Mouse (Mus musculus) gastrocnemius, postnatal 25 days (tissue): ENCODE results near the gene Slc39a13. TPM values are rescaled to one million over a fixed set of nuclear protein-coding genes. Genes with fewer than 3 reads are reported as not detected.
"Not testable (repeated sequence)": the region's sequence is repeated elsewhere in the genome, so short reads cannot be mapped to it uniquely, and the experiment has no call there.

Source experiments
- DNase-seq: peaks from one replicate; pipeline ENCODE4 v3.0.0; 2022
- total RNA-seq, 2 experiments: library from RNA; stranded (reverse); gene quantifications; 1 replicate in 1 of 2; 2 replicates in 1 of 2; pipeline ENCODE4 v1.2.3; 2021

Slc39a13 gene
- total RNA-seq, 2 experiments from 2014 or later = 21.8 to 22.5 TPM

DNA sequence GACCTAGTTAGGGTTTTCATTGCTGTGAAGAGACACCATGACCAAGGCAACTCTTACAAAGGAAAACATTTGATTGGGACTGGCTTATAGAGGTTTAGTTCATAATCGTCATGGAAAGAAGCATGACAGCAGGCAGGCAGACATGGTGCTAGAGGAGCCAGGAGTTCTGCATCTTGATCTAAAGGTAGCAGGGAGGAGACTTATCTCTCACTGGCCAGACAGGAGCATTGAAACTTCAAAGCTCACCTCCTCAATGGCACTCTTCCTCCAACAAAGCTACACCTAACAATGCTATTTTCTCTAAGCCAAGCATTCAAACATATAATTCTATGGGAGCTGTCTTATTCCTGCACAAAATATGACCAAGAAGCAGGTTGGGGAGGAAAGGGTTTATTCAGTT lies 43.7 kb downstream of the Slc39a13 start:
- no peak for DNase-seq

DNA sequence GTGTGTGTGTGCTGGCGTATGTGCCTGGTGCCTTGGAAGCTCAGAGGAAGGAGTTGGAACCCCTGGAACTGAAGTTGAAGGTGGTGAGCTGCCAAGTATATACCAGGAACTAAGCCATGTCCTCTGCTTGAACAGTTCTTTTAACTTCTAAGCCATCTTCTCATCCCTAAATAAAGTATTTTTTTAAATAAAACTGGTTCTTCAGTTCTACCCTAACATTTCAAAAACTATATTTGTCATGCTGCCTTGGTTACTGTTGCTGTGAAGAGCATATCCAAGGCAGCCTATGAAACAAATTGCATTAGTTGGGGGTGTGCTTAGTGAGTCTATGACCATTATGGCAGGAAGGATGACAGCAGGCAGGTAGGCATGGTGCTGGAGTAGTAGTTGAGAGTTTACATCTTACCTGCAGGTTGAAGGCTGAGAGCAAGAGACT lies 45.1 kb downstream of the Slc39a13 start:
- no peak for DNase-seq

DNA sequence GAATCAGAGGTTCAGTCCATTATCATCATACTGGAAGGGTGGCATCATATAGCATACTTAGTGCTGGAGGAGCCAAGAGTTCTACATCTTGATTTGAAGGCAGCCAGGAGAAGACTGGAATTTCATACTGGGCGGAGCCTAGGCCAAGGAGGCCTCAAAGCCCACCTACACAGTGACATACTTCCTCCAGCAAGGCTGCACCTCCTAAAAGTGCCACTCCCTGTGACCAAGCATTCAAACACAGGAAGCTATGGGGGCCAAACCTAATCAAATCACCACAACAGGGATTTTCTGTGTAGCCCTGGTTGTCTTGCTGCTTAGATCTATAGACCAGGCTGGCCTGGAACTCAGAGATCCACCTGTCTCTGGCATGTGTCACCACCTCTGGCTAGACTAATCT lies 46.3 kb downstream of the Slc39a13 start:
- no peak for DNase-seq

DNA sequence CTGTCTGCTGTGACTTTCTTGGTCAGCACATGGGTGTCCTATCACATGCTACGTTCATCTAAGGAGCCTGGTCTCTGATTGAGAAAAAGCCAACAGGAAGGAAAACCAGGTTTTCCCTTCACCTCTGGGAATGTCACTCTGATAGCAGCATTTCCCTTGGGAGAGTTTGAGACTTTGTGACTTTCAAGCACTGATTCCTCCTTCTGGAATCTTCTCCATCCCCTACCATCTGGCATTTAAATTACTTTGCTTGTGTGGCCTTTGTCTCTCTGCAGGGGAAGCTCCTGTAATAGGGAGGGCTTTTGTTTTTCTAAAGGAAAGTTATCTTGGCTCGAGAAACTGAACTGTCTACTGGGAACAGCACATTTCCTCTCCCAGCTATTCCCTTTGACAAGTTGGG lies 47.1 kb downstream of the Slc39a13 start:
- no peak for DNase-seq

DNA sequence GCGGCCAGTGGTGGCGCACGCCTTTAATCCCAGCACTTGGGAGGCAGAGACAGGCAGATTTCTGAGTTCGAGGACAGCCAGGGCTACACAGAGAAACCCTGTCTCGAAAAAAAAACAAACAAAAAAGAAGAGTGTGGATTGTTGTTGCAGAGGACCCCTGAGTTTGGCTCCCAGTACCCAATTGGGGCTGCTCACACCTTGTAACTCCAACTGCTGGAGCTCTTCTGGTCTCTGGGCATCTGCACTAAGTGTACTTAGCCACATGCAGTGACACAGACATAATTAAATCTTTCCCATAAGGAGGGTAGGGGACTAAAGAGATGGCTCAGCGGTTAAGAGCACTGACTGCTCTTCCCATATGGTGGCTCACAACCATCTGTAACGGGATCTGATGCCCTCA lies 48.0 kb downstream of the Slc39a13 start:
- not testable (repeated sequence) for DNase-seq

DNA sequence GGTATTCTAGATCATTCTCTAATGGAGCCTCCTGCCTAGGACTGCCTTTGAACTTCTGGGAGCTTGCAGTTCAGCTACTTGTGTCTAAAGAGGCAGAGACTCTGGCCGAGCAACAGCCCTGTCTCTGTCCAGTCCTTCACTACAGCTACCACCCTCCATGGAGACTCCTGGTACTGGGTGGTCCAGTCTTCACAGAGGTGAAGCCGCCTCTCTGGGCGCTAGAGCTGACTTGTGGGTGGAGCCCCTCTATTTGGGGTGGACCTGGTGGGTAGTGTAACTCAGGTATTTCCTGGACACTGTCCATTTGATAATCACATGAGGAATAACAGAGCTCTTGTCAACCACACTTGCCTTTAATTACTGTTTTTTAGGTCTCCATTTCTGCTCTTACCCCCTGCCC lies 50.3 kb downstream of the Slc39a13 start:
- no peak for DNase-seq

DNA sequence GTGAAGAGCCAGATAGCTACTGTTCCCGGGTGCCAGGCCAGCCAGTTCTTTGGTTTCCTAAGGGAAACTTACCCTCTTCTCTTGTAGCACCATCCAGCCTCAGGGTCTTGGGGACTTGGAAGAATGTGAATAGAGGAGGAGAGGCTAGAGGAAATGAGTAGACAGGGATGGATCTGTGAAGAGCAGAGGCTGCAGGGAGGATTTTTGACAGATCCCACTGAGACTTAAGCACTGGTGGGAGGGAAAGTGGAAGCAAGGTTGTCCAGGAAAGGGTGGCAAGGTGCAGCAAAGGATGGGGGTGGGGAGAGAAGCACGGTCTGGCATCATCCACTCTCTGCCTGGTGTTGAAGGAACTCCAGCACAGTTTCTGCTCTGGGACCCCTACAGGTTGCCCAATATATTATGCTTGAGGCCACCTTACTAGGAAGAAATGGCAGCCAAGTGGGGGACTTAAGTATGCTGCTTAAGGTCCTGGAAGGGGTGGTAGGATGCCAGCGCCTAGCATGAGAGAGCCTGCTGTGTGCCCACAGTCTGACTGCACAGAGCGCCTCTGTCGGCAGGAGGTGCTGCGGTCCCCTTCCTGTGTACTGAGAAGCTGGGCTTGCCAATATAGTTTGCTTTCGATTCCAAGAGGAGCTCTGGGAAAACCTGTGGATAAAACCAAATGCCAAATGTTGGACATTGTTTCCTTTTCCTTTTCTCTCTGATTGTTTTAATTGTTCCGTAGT lies 52.0 kb downstream of the Slc39a13 start:
- DNase-seq = no peak

DNA sequence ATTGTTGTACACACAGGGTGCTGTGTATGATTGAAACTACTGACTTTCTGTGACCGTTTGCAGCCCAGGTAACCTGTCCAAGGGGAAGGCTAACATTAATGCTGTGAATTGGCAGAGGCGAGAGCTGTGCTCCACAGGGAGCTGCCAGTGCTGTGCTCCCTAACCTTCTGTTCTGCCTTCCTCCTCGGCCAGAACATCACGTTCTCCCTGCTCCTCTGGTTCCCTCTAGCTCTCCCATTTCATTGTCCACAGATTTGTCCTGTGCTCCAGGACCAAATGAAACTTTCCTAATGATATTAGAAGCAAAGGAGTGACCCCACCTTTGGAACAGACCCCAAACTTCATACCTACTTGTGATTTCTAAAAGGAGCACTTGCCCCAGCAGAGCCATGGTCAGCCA lies 54.8 kb downstream of the Slc39a13 start:
- DNase-seq = peak; percentile 45

DNA sequence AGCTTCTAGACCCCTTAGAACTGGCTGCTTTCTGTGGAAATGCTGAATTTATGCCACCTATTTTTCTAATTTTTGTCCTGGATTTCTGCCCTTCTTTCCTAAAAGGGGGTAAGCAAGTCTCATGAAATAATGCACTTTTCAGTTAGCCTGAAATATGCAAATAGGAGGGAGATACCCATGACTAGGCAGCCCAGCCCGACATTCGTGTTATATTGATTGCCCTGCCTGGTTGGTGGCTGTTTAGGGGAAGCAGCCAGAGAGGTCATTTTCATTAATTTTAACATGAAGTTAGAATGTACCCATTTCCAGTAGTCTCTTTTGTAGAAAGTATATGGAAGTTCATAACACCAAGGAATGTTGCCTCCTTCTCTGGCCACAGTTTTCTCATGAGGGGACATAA lies 56.3 kb downstream of the Slc39a13 start:
- DNase-seq = no peak

Other genes with a start within 250 kb of the Slc39a13 start
- gene Mtch2, start 223.3 kb downstream of the Slc39a13 start, total RNA-seq = 100 to 1,000 TPM; 164 to 165 TPM
- gene C1qtnf4, start 184.6 kb downstream of the Slc39a13 start, total RNA-seq = 1 to 10 TPM; 3.2 to 4.3 TPM
- 10 to 100 TPM; 12.1 to 15.4 TPM for gene Kbtbd4, start 165.7 kb downstream of the Slc39a13 start, total RNA-seq
- gene Ndufs3, start 165.6 kb downstream of the Slc39a13 start, total RNA-seq = 100 to 1,000 TPM; 455 to 488 TPM
- gene Celf1, start 130.0 kb downstream of the Slc39a13 start, total RNA-seq = 10 to 100 TPM; 39.5 to 54.5 TPM
- 10 to 100 TPM; 23.1 to 26.0 TPM for gene Rapsn, start 34.8 kb downstream of the Slc39a13 start, total RNA-seq
- gene Psmc3, start 16.4 kb downstream of the Slc39a13 start, total RNA-seq = 100 to 1,000 TPM; 223 to 225 TPM
- 1 to 10 TPM in 1 of 2 experiments, under 1 TPM in 1; 0.95 to 1.6 TPM for gene Spi1, start 12.0 kb upstream of the Slc39a13 start, total RNA-seq
- not detected for gene Mybpc3, start 47.7 kb upstream of the Slc39a13 start, total RNA-seq
- 1 to 10 TPM; 3.6 to 3.9 TPM for gene Madd, start 113.4 kb upstream of the Slc39a13 start, total RNA-seq
- 10 to 100 TPM; 15.6 to 16.7 TPM for gene Nr1h3, start 132.4 kb upstream of the Slc39a13 start, total RNA-seq
- gene Acp2, start 132.5 kb upstream of the Slc39a13 start, total RNA-seq = 10 to 100 TPM; 11.7 to 12.6 TPM
- gene Ddb2, start 166.6 kb upstream of the Slc39a13 start, total RNA-seq = 1 to 10 TPM; 2.2 to 2.6 TPM
- 100 to 1,000 TPM; 265 to 364 TPM for gene Pacsin3, start 185.5 kb upstream of the Slc39a13 start, total RNA-seq
- 100 to 1,000 TPM; 100 to 119 TPM for gene Arfgap2, start 194.6 kb upstream of the Slc39a13 start, total RNA-seq